Mouse (Mus musculus): ENCODE measurements around the gene Gfap. TPM values are rescaled to one million over a fixed set of nuclear protein-coding genes. Genes with fewer than 3 reads are reported as not detected.

Gfap gene
- polyA plus RNA-seq, 1 experiment from 2014 or later: 0.17 TPM

- ATAC-seq (ENCODE audit: insufficient number of reproducible peaks, low FRiP score): peak; percentile 65
- Histone ChIP-seq H3K27ac (ENCODE audit: poor library complexity, severe bottlenecking) (peak overlapping the region; percentile 67), H3K9ac (peak overlapping the region; percentile 81), H3K27me3 (replicated peaks) (no peaks in the 10 kb centered on the region; the same call in 1 of the 2 replicates), H3K36me3 (peaks cover 8% of the 10 kb centered on the region), H3K4me3 (peak overlapping the region; percentile 82), H3K4me2 (peak overlapping the region; percentile 79), H3K4me1 (replicated peaks) (peaks cover 19% of the 10 kb centered on the region), H3K9me3 (replicated peaks) (no peaks in the 10 kb centered on the region)
- WGBS: 2% methylated on average over 10 of the region's 10 CpGs
These were observed 24.6 kb upstream of the Gfap start for GRCm38 (mm10) chr11:102925351-102925717.

GRCm38 (mm10) chr11:102924557-102925350 is 24.0 kb upstream of the Gfap start, which contains the start of gene Kif18b:
Gene Kif18b (minus strand): TSS chr11:102925124.
- ATAC-seq (ENCODE audit: insufficient number of reproducible peaks, low FRiP score): peak; percentile 94
- peaks cover 19% of the 10 kb centered on the region for H3K4me1 ChIP-seq (replicated peaks)
- WGBS: under 1% methylated on average over 62 of the region's 62 CpGs

GRCm38 (mm10) chr11:102921491-102921890 is 20.8 kb upstream of the Gfap start:
- WGBS: 83% methylated on average over 6 of the region's 6 CpGs
- Histone ChIP-seq H3K4me1 (replicated peaks) (peaks cover 19% of the 10 kb centered on the region), H3K9ac (no peak overlapping the region), H3K27ac (ENCODE audit: poor library complexity, severe bottlenecking) (no peak overlapping the region), H3K4me2 (no peak overlapping the region), H3K27me3 (replicated peaks) (no peaks in the 10 kb centered on the region), H3K36me3 (peaks cover 8% of the 10 kb centered on the region), H3K4me3 (no peak overlapping the region), H3K9me3 (replicated peaks) (no peaks in the 10 kb centered on the region)
- no peak for ATAC-seq (ENCODE audit: insufficient number of reproducible peaks, low FRiP score)

More at GRCm38 (mm10) chr11:102924557-102925350, 24.0 kb upstream of the Gfap start, which contains the start of gene Kif18b:
- peaks cover 8% of the 10 kb centered on the region for H3K36me3 ChIP-seq
- H3K4me2 ChIP-seq: peak within 1 kb of the TSS; percentile 79
- peak within 1 kb of the TSS; percentile 82 for H3K4me3 ChIP-seq
- H3K9ac ChIP-seq: peak within 1 kb of the TSS; percentile 81
- H3K27ac ChIP-seq (ENCODE audit: poor library complexity, severe bottlenecking): peak within 1 kb of the TSS; percentile 72
- no peaks in the 10 kb centered on the region for H3K9me3 ChIP-seq (replicated peaks)
- H3K27me3 ChIP-seq (replicated peaks): no peaks in the 10 kb centered on the region; the same call in 1 of the 2 replicates

- Histone ChIP-seq H3K27ac (ENCODE audit: poor library complexity, severe bottlenecking) (no peak overlapping the region), H3K9me3 (replicated peaks) (no peaks in the 10 kb centered on the region), H3K4me2 (no peak overlapping the region), H3K27me3 (replicated peaks) (no peaks in the 10 kb centered on the region), H3K36me3 (peaks cover 41% of the 10 kb centered on the region), H3K4me3 (no peak overlapping the region), H3K9ac (no peak overlapping the region), H3K4me1 (replicated peaks) (peaks cover 15% of the 10 kb centered on the region)
- ATAC-seq (ENCODE audit: insufficient number of reproducible peaks, low FRiP score): no peak
- 94% methylated on average over 4 of the region's 4 CpGs for WGBS
These were observed 17.4 kb upstream of the Gfap start for GRCm38 (mm10) chr11:102918077-102918476.

GRCm38 (mm10) chr11:102915380-102915779 is 14.7 kb upstream of the Gfap start:
- H3K4me2 ChIP-seq: no peak overlapping the region
- no peak for ATAC-seq (ENCODE audit: insufficient number of reproducible peaks, low FRiP score)
- no peaks in the 10 kb centered on the region for H3K27me3 ChIP-seq (replicated peaks)

GRCm38 (mm10) chr11:102911376-102911775 is 10.7 kb upstream of the Gfap start:
- H3K36me3 ChIP-seq: peaks cover 97% of the 10 kb centered on the region
- H3K9me3 ChIP-seq (replicated peaks): no peaks in the 10 kb centered on the region
- no peak overlapping the region for H3K4me3 ChIP-seq
- H3K4me2 ChIP-seq: no peak overlapping the region
- no peaks in the 10 kb centered on the region for H3K27me3 ChIP-seq (replicated peaks)
- H3K9ac ChIP-seq: no peak overlapping the region
- WGBS: 70% methylated on average over 7 of the region's 7 CpGs
- no peak overlapping the region for H3K27ac ChIP-seq (ENCODE audit: poor library complexity, severe bottlenecking)
- H3K4me1 ChIP-seq (replicated peaks): no peaks in the 10 kb centered on the region
- no peak for ATAC-seq (ENCODE audit: insufficient number of reproducible peaks, low FRiP score)

More at GRCm38 (mm10) chr11:102915380-102915779, 14.7 kb upstream of the Gfap start:
- H3K27ac ChIP-seq (ENCODE audit: poor library complexity, severe bottlenecking): no peak overlapping the region
- 89% methylated on average over 9 of the region's 9 CpGs for WGBS
- no peak overlapping the region for H3K4me3 ChIP-seq
- no peaks in the 10 kb centered on the region for H3K9me3 ChIP-seq (replicated peaks)
- peaks cover 57% of the 10 kb centered on the region for H3K36me3 ChIP-seq
- no peak overlapping the region for H3K9ac ChIP-seq
- H3K4me1 ChIP-seq (replicated peaks): no peaks in the 10 kb centered on the region

GRCm38 (mm10) chr11:102903654-102904053 is 2.9 kb upstream of the Gfap start:
- no peak overlapping the region for H3K9ac ChIP-seq
- H3K36me3 ChIP-seq: peaks cover 31% of the 10 kb centered on the region
- ATAC-seq (ENCODE audit: insufficient number of reproducible peaks, low FRiP score): no peak
- no peaks in the 10 kb centered on the region for H3K4me1 ChIP-seq (replicated peaks)
- H3K27me3 ChIP-seq (replicated peaks): 0 out of 2 replicates have a peak, but pooled peaks cover 12% of the 10 kb centered on the region
- no peak overlapping the region for H3K27ac ChIP-seq (ENCODE audit: poor library complexity, severe bottlenecking)
- WGBS: 71% methylated on average over 7 of the region's 7 CpGs
- H3K4me2 ChIP-seq: no peak overlapping the region
- H3K4me3 ChIP-seq: no peak overlapping the region
- no peaks in the 10 kb centered on the region for H3K9me3 ChIP-seq (replicated peaks)

GRCm38 (mm10) chr11:102902107-102902506 is 1.4 kb upstream of the Gfap start:
- peaks cover 16% of the 10 kb centered on the region for H3K27me3 ChIP-seq (replicated peaks)
- WGBS: 77% methylated on average over 5 of the region's 5 CpGs

GRCm38 (mm10) chr11:102901199-102901598 is 487 bp upstream of the Gfap start:
- Histone ChIP-seq H3K9ac (no peak overlapping the region), H3K36me3 (peaks cover 7% of the 10 kb centered on the region), H3K9me3 (replicated peaks) (no peaks in the 10 kb centered on the region), H3K27ac (ENCODE audit: poor library complexity, severe bottlenecking) (no peak overlapping the region), H3K4me2 (0 out of 2 replicates have a peak overlapping the region, but pooled peaks have one; percentile 1), H3K4me1 (replicated peaks) (no peaks in the 10 kb centered on the region), H3K27me3 (replicated peaks) (peaks cover 25% of the 10 kb centered on the region), H3K4me3 (no peak overlapping the region)
- ATAC-seq (ENCODE audit: insufficient number of reproducible peaks, low FRiP score): no peak
- WGBS: 53% methylated on average over 4 of the region's 4 CpGs

More at GRCm38 (mm10) chr11:102902107-102902506, 1.4 kb upstream of the Gfap start:
- H3K36me3 ChIP-seq: peaks cover 16% of the 10 kb centered on the region
- no peaks in the 10 kb centered on the region for H3K9me3 ChIP-seq (replicated peaks)
- H3K9ac ChIP-seq: no peak overlapping the region
- no peak overlapping the region for H3K27ac ChIP-seq (ENCODE audit: poor library complexity, severe bottlenecking)
- no peak overlapping the region for H3K4me3 ChIP-seq
- no peak overlapping the region for H3K4me2 ChIP-seq
- H3K4me1 ChIP-seq (replicated peaks): no peaks in the 10 kb centered on the region
- no peak for ATAC-seq (ENCODE audit: insufficient number of reproducible peaks, low FRiP score)

GRCm38 (mm10) chr11:102898408-102898807 is 2.3 kb downstream of the Gfap start:
- no peak for ATAC-seq (ENCODE audit: insufficient number of reproducible peaks, low FRiP score)
- Histone ChIP-seq H3K36me3 (no peaks in the 10 kb centered on the region), H3K27ac (ENCODE audit: poor library complexity, severe bottlenecking) (no peak overlapping the region), H3K9me3 (replicated peaks) (no peaks in the 10 kb centered on the region), H3K27me3 (replicated peaks) (peaks cover 53% of the 10 kb centered on the region), H3K4me3 (no peak overlapping the region), H3K4me1 (replicated peaks) (no peaks in the 10 kb centered on the region; the same call in 1 of the 2 replicates), H3K4me2 (no peak overlapping the region), H3K9ac (no peak overlapping the region)
- 72% methylated on average over 9 of the region's 9 CpGs for WGBS

GRCm38 (mm10) chr11:102896641-102897040 is 4.1 kb downstream of the Gfap start:
- no peaks in the 10 kb centered on the region; the same call in 1 of the 2 replicates for H3K4me1 ChIP-seq (replicated peaks)
- WGBS: 66% methylated on average over 20 of the region's 20 CpGs
- no peaks in the 10 kb centered on the region for H3K9me3 ChIP-seq (replicated peaks)
- no peak overlapping the region for H3K9ac ChIP-seq
- no peak overlapping the region for H3K4me2 ChIP-seq
- H3K4me3 ChIP-seq: no peak overlapping the region
- ATAC-seq (ENCODE audit: insufficient number of reproducible peaks, low FRiP score): no peak
- H3K36me3 ChIP-seq: no peaks in the 10 kb centered on the region
- peaks cover 59% of the 10 kb centered on the region for H3K27me3 ChIP-seq (replicated peaks)
- no peak overlapping the region for H3K27ac ChIP-seq (ENCODE audit: poor library complexity, severe bottlenecking)

Measured in heart, embryonic 12.5 days (tissue).